Mouse (Mus musculus) splenic B cell, adult 2 months (primary cell): ENCODE data around the gene Plekhs1.

ENCODE experiments used
- DNase-seq: peaks from one replicate; pipeline ENCODE4 v3.0.0-alpha.2; 2011; ENCODE audit warnings: low read depth, low spot score
- H3K27me3 ChIP-seq: 2 replicates; pipeline ENCODE4 v1.6.1; 2012; ENCODE audit warnings: mild to moderate bottlenecking, low read length, moderate library complexity, mixed read lengths; ENCODE audit not compliant: control insufficient read depth, poor library complexity, insufficient read depth, severe bottlenecking
- H3K36me3 ChIP-seq: 2 replicates; pipeline ENCODE4 v1.6.1; 2012; ENCODE audit warnings: mild to moderate bottlenecking, low read length, moderate library complexity, mixed read lengths; ENCODE audit not compliant: control insufficient read depth, poor library complexity, insufficient read depth, severe bottlenecking

Gene Plekhs1

DNA sequence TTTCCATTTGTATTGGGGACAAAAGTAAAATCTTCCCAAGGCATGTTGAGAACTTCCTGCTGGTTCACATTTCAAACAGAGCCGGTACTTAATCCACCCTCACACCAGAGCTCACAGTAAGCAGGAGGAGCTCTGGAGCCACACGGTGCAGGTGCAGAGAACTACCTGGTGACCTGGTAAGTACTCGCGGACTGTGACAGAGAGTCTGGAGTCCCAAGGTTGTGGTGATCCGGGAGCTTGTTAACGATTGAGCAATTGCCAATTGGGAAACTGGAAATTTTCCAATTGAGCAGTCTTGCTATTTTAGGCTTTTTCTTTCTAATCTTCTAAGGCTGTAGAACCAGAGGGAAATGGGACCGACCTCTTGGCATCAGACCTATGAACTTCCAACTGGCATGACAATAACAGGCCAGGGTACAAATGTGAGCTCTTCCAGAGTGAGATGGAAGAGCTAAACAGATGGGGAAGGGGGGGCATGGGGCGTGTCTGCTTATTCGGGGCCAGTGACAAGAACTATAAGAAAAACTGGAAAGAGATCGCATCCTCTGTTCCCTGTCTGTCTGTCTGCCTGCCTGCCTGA is at the start of gene Plekhs1:
Gene Plekhs1, plus strand, starts transcription at position 119 of the 580 bp plus-strand sequence.
- Histone ChIP-seq H3K36me3 (no peaks in the 10 kb centered on the region), H3K27me3 (no peaks in the 10 kb centered on the region)
- DNase-seq, result no peak

GRCm38 (mm10) chr19:56418404-56418803 is 43.0 kb upstream of the Plekhs1 start:
- 0 out of 2 replicates have a peak, but pooled peaks cover 2% of the 10 kb centered on the region for H3K36me3 ChIP-seq
- no peak for DNase-seq
- H3K27me3 ChIP-seq, result no peaks in the 10 kb centered on the region

- H3K27me3 ChIP-seq, result no peaks in the 10 kb centered on the region
- no peak for DNase-seq
- H3K36me3 ChIP-seq, result 0 out of 2 replicates have a peak, but pooled peaks cover 2% of the 10 kb centered on the region
Observed at GRCm38 (mm10) chr19:56419452-56419851, 42.0 kb upstream of the Plekhs1 start.

- H3K36me3 ChIP-seq, result peaks cover 4% of the 10 kb centered on the region; the same call in 1 of the 2 replicates
- DNase-seq, result no peak
- no peaks in the 10 kb centered on the region for H3K27me3 ChIP-seq
Observed at GRCm38 (mm10) chr19:56420345-56420744, 41.1 kb upstream of the Plekhs1 start.

DNA sequence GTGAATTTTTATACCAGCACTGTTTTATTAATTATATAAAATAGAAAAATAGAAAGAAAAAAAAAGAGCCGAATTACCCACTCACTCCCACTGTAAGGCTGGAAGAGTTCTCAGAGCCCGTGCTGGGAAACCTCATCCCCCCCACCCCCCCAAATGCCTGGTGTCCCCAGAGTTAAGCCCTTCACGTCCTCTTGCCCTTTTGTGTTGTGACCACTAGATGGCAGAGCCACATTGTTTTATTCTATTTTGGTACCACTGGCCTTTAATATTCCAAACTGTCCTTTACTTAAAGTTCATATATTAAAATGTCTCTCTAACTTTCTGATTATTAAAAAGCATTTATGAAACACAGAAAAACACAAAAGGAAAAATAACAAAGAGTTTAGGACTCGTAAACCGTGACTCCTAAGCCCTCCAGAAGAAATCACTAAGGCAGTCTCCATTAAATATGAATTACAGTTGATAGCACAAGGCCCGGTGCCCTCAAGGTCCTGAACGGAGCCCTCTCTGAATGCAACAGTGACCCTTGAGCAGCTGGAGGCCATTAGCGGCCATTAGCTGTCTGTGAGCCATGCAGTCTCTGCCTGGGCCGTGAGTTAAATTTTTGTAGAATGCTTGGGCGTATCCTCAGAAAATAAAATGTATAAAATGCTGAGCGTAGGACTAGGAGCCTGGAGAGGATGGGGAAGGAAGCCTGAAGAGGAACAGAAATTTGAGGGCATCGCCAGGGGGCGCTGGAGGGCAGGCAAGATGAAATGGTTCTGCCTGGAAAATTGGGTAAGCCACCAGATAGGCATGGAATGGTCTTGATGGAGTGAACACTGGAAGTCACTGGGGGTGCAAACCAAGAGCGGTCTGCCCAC is 38.7 kb upstream of the Plekhs1 start:
- DNase-seq, result peak; percentile 63
- H3K36me3 ChIP-seq, result peaks cover 4% of the 10 kb centered on the region; the same call in 1 of the 2 replicates
- H3K27me3 ChIP-seq, result no peaks in the 10 kb centered on the region

- peaks cover 4% of the 10 kb centered on the region; the same call in 1 of the 2 replicates for H3K36me3 ChIP-seq
- no peak for DNase-seq
- H3K27me3 ChIP-seq, result no peaks in the 10 kb centered on the region
Observed at GRCm38 (mm10) chr19:56423370-56423769, 38.1 kb upstream of the Plekhs1 start.

DNA sequence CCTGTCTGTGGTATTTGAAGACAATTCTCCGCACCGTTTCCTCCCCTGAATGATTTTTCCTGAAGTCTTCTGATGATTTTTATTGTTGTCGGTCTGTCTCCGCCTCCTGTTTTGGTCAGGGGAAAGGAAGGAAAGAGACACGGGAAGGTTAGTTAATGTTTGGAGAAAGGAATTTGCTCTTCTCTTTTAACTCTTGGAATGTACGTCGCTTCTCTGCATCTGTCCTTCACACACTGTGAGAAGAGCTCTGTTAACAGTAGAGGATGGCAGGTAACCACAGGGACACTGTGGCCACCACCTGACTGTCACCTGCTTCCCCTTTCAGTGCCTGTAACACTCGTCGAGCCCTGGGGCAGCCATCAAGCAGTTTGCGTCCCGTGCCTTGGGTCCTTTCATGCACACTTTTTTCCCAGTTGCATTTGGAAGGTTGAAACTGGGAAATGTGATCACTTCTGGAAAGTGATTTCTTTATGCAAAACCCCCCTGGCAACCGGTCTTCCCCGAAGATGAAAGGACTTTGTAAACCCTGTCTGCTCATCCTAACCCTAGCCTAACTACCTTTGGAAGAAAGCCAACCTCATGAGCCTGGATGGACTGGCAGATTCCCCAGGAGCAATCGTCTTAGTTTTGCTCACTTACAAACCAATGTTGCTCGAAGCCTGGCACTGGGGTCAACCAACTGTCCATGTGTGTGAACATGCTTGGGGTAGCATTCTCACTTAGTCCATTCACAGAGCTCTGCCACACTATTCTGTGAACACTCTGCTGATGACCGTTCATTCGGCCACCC is 36.6 kb upstream of the Plekhs1 start:
- H3K36me3 ChIP-seq, result peaks cover 4% of the 10 kb centered on the region; the same call in 1 of the 2 replicates
- no peaks in the 10 kb centered on the region for H3K27me3 ChIP-seq
- no peak for DNase-seq

GRCm38 (mm10) chr19:56425492-56425891 is 35.9 kb upstream of the Plekhs1 start:
- Histone ChIP-seq H3K36me3 (peaks cover 4% of the 10 kb centered on the region; the same call in 1 of the 2 replicates), H3K27me3 (no peaks in the 10 kb centered on the region)
- DNase-seq, result no peak

- Histone ChIP-seq H3K36me3 (peaks cover 2% of the 10 kb centered on the region; the same call in 1 of the 2 replicates), H3K27me3 (no peaks in the 10 kb centered on the region)
- no peak for DNase-seq
Observed at GRCm38 (mm10) chr19:56430369-56430768, 31.1 kb upstream of the Plekhs1 start.

DNA sequence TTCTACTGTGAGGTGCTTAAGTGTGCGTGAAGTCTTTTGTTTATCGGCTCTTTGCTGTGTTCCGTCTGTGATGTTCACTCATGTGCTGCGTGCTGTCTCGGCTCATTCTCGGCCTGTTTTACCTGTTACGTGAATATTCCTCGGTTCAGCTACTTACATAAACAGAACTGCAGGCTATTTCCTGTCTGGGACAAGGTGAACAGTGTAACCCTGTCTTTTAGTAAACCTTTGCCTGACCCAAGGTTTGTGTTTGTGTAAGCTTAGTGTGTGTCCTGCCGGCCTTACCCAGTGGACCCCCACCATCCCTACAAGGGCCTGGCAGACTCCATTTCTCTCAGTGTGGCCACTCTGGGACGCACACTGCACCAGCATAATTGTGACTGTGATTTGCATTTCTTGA is 28.7 kb upstream of the Plekhs1 start:
- Histone ChIP-seq H3K36me3 (peaks cover 2% of the 10 kb centered on the region; the same call in 1 of the 2 replicates), H3K27me3 (no peaks in the 10 kb centered on the region)
- DNase-seq, result no peak

DNA sequence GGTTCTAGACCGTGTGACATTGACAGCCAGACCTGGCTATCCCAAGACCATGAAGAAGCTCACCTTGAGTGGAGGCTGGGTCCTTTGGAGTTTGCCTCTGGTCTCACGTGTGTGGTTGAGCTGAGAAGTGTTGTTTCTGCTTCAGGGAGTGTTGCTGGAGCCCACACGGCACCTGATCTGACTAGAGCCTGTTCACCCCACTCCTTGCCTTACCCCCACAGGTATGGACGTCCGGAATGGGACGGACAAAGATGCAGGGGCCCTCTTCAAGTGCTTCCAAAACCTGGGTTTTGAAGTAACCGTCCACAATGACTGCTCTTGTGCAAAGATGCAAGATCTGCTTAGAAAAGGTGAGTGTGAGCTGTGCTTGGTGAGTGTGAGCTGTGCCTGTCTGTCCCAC is 27.9 kb upstream of the Plekhs1 start:
- no peak for DNase-seq
- Histone ChIP-seq H3K27me3 (no peaks in the 10 kb centered on the region), H3K36me3 (peaks cover 2% of the 10 kb centered on the region; the same call in 1 of the 2 replicates)

DNA sequence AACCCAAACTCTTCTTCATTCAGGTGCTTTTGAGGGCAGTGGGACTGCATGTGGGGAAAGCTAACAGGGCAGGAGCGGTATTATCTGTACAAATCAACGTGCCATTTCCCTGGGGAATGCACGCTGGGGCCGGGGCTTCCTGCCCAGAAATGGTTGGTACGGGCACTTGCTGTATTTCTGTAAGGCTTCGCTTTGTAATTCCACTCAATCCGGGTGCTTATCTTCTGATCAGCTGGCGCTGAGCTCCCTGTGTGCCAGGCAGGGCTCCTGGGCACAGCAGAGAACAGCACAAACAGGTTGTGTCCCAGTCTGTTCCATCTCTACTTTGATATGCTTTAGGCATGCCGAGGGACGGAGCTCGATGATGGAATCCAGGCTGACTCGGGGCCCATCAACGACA is 25.1 kb upstream of the Plekhs1 start:
- Histone ChIP-seq H3K27me3 (no peaks in the 10 kb centered on the region), H3K36me3 (peaks cover 3% of the 10 kb centered on the region; the same call in 1 of the 2 replicates)
- DNase-seq, result no peak

- DNase-seq, result no peak
- Histone ChIP-seq H3K36me3 (0 out of 2 replicates have a peak, but pooled peaks cover 1% of the 10 kb centered on the region), H3K27me3 (no peaks in the 10 kb centered on the region)
Observed at GRCm38 (mm10) chr19:56438357-56439071, 22.9 kb upstream of the Plekhs1 start.

DNA sequence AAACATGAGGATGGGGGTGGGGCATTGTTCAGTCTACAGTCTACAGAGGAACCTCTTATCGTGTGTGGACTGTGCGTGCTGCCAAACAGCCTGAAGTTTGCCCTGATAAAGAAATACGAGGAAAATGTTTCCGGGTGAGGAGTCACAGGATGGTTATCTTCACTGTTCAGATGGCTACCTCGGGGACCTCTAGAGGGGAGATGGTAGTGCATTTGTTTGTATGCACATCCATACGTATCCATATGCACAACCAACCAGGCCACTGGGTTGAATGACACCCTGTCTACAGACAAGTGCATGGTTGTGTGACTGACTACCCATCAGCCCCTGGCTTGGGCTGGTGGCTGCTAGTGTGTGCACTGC is 22.4 kb upstream of the Plekhs1 start:
- Histone ChIP-seq H3K36me3 (0 out of 2 replicates have a peak, but pooled peaks cover 1% of the 10 kb centered on the region), H3K27me3 (no peaks in the 10 kb centered on the region)
- no peak for DNase-seq
